Mouse (Mus musculus): ENCODE results near the gene Tmem239.

DNA sequence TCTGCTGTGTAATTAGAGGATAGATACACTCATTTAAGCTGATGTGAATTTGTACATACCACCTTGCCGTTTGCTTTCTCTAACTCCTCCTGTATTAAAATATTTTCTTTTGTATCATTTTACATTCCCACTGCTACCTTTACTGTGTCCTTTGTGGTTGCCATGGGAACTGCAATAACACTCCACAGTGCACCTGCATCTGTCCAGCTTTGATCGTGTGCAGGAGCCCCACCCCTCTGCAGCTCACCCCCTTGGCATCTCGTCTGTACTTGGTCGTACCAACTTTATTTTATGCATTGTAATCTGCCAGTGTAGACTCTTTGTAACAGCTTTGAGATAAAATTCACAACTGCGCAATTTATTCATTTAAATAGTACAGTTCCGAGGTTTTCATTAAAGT is 22.4 kb upstream of the Tmem239 start:
- no peak for TF ChIP-seq CTCF (IDR thresholded peaks at IDR 0.05; ENCODE audit: low read depth)
- no peak for TF ChIP-seq EP300 (IDR thresholded peaks at IDR 0.05; ENCODE audit: low read depth)

Measured in liver, postnatal 0 days (tissue).